Mouse (Mus musculus) urinary bladder, postnatal 25 days (tissue): ENCODE measurements around the gene Ptprg.

Experiments used
- DNase-seq: peaks from one replicate; pipeline ENCODE4 v3.0.0; 2022; ENCODE audit warnings: low spot score

Ptprg gene

DNA sequence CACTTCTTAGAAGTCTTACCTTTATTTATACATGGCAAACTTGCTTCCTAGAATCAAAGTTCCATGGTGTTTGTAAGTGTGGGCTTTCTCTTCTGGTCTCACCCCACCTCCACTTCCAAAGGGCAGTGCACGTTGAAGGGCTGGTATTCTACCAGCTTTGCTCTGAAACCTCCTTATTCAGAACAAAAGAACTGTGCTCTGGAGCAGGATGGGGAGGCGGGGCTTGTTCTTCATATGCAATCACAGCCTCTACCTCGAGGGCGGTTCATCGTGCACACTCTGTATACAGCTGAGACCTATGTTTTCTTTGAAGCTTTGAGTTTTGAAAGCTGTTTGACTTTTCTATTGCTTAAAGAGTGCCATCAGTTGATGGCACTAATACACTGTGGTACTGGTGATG lies 412.5 kb downstream of the Ptprg start:
- no peak for DNase-seq

DNA sequence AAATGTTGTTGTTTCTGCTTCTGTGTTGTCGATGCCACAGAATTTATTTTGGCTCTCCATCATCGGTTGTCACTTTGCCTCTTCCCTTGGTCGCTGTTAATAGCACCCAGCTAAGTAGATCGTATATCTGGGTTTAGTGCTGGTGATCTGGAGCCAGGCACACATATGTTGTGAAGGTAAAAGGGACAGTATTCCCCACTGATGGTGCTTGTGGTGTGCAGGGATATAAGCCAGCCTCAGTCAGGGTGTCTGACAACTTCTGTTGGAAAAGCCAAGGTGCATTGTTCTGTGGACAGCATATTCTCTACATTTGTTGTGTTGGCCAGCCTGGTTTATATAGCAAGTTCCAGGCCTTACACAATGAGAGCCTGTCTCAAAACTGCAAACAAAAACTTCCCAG lies 428.4 kb downstream of the Ptprg start:
- no peak for DNase-seq

DNA sequence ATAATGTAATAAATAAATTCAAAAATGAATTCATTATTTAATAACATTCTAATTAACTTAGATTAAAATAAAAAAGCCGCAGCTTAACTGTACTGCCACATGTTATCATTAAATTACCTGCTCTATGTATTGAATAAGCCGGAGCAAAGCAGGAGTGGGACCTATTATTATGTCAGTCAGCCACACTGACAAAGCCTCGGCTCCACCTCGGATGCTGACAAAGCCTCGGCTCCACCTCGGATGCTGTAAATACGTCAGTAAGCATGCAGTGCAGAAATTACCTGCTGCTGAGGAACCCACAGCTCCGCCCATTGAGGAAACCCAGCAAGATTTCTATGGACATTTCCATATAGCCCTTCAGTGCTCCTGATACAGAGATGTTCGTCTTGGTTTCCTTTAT lies 429.7 kb downstream of the Ptprg start:
- DNase-seq: no peak

DNA sequence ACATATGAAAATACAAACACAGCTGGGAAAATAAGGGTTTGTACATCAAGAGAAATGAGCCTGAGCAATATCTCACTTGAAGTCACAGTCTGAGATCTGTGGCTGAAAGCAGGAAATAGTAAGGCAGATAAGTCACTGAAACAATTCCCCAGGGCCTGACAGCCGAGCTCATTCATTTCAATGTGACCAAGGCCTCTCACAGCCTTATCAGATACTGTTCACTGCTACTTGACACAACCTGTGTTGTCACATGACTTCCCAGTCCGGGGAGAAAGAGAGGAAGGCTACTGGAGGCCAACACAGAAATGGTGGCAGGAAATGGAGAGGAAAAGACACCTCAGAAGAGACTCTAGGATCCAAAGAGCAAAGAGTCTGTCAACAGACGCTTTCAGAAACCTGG lies 430.8 kb downstream of the Ptprg start:
- DNase-seq: no peak

DNA sequence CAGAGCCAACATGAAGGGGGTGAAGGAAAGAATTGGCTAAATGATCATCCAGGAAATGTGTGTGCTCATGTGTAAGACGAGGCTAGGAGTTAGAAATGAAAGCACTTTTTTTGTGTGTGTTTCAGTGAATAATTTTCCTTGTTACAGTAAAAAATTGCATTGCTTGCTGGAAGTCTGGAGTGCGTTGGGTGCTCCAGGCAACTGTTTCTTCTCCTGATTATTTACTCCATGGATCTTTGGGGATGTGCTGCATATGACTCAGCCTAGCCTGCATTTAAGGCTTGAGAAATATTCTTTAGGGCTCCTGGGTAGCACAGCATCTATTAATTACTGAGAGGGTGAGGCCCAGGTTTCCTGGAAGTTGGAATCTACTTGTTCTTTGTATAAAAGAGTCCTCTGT lies 435.6 kb downstream of the Ptprg start:
- DNase-seq: no peak

DNA sequence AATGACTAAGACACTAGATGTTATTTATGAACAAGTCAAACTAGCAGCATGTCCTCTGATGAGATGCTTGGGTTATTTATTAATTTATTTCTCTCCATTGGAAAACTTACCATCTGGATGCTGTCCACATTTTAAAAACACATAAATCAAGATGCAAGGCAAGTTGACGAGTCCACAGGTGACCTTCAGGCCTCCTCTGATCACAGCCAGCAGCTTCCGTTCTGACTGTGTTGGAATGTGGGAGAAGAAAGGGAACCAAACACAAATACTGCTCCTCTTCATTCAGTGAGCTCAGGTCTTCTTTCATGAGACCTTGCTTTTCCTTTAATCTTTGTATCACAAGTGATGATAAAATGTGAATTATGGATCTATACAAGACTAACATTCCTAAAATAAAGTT lies 437.8 kb downstream of the Ptprg start:
- DNase-seq: no peak

DNA sequence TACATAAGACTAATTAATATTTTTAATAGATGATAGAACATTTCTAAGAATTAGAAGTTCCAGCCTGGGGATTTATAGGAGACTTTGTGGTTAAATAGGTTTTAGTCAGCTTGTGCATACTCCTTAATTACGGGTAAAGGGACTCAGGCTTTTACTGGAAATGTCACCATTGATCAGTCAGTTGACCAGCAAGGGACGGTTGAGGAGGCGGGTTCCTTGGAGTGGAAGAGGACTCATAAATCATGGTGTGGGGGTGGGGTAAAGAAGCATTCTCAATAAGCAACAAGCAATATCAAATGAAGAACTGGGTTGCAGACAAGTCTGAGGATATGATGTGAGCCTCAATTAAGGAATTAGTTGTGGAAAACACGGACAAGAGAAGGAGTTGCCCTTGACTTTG lies 438.8 kb downstream of the Ptprg start:
- DNase-seq: no peak

DNA sequence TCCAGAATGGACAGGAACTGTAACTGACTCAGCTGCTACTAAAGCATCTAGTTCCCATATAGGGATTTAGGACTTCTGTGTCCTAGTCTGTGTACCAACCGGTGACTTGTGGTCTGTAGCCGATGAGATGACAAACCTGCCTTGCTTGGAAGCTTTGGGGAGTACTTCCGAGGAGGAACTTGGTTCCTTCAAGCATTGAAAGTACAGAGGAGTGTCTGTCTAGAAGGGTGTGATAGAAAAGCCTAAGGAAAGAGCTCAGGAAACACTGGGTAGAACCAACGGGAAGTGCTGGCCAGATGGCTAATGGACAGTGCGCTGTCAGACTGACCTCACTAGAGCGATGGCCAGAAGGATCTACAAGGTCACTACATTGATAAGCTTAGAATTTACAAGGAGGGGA lies 439.2 kb downstream of the Ptprg start:
- no peak for DNase-seq

DNA sequence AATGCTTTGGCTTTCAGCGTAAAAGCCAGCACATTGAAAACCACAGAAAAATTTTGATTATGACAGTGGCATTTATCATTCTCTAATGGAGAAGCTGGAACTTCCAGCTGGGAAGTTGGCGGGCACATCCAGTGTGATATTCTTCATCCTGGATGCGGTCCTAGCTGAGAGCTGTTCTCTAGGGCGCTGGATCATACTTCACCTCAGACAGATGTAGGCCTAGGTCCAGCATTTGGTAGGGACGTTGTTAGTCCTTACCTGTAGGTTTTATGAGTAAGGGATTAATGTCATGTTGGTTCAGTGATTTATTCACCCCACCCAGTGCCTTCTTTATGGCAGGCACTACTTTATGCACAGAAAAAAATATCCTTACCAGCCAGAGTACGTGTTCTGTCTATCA lies 444.2 kb downstream of the Ptprg start:
- no peak for DNase-seq

DNA sequence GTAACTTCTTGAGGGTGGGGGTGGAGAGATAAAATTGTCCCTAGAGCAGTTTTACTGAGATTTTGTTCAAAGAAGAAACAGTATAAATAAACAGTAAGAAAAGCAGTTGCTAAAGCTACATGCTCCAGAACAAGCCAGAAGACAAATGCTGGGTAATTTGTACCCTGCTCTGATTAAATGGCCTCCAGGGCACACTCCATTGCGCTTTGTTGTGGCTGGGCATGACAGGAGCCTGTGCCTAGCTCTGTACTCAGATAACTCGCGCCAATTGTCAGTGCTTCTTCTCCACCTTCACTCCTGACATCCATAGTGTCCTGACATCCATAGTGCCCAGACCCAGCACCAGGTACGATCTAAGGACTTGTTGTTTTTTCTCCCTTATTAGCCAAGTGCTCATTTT lies 445.1 kb downstream of the Ptprg start:
- no peak for DNase-seq

DNA sequence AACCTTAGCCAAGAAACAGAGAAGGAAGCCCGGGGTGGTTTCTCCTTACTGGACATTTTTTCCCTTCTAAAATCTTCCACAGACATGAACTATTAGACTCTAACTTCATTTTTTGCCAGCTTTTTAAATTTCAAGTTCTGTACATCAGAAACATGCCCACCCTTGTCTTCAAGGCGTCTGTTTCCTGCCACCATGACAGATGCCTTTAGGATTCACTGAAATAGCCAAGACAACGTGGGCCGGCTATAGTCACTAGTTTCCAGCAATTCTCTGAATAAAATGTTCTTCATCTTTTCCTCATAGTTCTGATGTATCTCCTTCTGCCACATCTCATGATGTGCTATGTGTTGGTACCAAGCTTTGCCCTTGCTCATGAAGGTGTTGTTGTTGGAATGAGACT lies 450.7 kb downstream of the Ptprg start:
- DNase-seq: no peak

DNA sequence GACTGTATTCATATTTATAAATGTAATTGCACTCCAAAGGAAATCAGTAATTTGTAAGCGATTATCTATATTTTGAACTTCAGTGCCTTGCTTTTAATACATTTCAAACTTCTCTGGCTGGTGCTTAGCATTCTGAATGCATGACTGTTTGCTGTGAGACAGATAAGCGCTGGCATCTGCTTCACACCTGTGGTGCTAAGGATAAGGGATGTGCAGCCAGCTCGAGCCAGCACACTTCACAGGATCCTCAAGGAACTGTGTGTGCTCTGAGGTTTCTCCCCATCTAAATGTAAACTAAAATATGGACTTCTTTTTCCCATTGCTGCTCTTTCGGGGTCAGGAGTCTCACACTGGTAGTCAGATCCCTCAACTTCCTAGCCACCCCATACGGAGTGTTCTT lies 458.4 kb downstream of the Ptprg start:
- DNase-seq: no peak

DNA sequence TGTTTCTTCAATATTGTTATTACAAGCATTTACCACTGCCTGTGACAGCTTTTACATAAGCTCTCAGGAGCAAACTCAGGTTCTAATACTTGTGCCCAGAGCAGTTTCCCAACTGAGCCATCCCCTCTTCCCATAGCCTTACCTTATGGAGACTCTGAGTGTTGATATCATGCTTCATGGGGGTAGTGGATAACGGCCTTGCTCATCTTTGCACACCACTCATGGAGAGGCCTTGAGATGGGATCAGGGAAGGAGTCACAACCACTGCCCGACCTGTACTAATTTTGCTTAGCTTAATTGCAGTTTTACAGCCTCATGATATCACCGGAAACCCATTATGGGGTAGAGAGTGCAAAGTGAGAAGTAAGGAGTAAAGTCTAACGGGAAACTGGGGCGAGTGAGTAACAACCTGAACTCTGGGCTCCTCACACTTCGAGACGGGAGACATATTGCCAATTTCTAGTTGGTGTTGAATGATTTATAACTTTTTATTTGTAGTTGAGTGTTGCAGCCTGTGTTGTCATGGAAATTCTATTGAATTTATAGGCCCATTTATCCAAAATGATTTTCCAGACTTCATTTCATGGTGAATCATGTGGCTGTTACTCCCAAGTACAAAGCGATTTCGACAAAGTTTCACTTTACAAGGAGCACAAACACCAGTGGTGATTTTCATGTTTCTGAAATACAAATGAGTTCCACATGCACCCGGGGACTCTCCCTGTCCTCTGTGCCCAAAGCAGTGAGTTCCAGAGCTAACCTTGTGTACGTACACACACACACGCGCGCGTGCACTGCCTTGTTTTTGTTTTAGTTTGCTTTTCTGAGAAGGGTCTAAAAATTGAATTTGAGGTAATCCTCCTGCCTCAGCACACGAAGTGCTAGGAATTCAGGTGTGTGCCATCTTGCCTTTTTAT lies 472.7 kb downstream of the Ptprg start:
- DNase-seq: no peak

DNA sequence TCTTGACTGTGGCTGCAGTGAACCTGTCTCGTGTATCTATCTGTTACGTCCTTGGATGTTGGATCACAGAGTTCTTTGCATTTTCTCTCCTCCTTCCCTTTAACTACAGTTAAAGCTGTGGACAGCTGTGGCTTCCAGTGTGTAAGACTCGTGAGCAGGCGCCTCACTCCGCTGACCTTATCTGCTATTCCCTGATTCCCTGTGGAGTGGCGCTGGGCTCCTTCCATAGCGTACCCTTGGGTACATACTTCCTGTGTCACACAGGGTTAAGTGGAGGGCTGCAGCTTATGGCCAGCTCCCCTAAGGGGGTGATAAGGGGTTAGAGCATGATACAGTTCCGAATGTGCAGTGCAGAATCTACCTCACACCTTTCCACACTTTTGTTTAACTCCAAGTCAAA lies 473.9 kb downstream of the Ptprg start:
- DNase-seq: no peak

DNA sequence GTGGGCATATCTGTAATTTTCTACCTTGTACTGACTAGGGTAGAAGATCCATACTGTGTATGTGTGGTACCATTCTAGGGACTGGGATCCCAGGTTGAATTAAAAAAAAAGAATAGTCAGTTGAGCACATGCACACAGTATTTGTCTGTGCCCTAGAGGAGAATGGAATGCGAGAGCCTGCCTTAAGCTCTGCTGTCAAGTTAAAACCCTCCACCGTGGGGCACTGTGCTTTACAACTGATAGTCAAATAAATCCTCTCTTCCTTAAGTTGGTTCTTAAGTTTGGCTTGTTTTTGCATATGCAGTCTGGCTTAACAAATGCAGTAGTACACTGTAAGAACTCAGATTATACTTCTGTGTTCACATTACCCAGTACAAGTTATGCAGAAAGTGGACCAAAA lies 476.6 kb downstream of the Ptprg start:
- no peak for DNase-seq

DNA sequence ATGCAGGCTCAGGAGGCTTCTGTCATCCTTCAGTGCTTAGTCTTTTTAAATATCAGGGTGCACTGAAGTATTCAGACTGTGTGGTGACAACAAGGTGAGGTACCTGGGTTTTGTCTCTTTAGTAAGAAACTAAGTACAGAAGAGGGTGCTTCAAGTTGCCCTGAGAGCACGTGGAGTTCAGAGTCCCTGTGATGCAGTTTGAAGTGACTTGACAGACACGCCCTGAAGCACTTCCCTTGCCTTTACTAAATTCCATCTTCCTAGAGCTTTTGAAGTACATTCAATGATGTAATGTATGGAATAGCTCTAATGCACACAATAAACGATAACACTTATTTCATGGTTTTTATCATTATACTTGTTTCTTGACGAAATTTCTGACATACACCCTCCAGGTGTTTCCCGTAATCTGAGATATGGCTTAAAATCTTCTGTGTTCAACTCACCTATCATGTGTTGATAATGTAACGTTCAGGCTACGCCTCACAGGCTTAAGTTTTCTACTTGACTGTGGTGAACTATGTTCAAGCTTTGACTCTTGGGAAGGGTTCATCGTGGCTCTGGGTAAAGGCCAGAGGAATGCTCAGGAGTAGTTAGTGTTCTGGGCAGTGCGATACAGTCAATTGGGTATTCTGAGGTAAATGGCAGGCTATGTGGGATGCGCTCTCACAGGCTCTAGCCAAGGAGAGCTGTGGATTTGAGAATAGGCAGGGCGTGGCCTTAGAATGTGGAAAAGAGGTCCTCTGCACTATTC lies 483.4 kb downstream of the Ptprg start:
- no peak for DNase-seq

DNA sequence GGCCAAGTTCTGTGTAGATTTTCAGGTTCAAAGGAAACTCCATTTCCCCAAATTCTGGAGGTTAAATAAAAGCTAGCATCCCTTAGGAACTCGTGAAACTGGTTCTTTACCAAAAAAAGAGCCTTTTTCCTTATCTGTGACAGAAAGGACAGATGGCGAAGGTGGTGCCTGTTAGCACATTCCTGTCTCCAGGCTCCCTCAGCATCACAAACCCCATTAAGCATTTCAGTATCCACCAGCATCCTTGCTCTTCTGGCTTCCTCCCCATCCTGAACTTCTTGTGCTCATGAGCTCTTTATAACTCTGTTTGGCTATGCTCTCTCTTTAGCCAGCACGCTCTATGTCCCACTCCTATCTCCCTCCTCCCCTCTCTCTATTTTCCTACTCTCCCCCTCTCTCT lies 486.4 kb downstream of the Ptprg start:
- DNase-seq: no peak

DNA sequence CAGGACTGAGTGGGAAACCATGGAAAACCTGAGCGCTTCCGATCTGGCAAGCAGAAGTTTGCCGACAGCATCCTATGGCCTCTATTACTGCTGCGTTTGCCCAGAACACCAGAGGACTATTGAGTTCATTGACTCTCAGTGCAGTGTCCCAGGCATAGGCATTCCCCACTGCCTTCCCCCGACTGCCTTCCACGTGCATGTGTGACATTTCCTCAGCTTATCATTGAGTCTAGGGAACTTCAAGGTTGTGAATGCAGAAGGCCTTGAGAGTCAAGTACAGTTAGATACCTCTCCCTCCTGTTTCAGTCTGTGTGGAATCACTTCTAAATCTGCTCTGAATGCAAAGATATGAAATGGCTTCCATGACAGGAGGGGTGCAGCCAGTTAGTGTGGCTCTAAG lies 488.2 kb downstream of the Ptprg start:
- DNase-seq: no peak

DNA sequence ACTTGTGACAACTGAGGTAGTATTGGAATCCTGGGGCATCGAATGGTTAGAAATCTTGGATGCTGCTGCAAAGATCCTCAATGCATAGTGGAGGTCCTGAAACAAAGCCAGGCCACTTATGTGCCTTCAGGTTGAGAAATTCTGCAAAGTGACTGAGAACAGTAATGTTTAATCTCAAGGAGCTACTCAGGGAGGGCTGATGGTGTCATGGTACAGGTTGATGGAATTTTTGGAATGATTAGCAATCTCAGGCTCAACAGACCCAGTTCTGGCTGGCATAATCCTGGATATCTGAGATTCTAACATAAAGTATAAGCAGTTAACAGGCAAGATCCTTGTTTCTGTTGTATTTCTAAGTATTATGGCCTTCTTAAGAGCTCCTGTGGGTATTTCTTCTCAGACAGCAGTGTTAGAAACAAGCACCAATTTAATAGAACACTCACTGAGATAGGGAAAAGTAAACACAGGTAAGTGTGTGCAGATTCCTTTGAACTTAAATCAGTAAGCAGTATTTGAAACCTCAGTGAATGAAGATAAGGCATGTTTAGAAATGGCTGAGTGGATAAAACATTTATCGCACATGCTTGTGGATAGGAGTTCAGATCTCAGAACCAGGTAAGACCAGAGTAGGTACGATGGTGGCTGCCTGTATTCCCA lies 493.0 kb downstream of the Ptprg start:
- DNase-seq: no peak

DNA sequence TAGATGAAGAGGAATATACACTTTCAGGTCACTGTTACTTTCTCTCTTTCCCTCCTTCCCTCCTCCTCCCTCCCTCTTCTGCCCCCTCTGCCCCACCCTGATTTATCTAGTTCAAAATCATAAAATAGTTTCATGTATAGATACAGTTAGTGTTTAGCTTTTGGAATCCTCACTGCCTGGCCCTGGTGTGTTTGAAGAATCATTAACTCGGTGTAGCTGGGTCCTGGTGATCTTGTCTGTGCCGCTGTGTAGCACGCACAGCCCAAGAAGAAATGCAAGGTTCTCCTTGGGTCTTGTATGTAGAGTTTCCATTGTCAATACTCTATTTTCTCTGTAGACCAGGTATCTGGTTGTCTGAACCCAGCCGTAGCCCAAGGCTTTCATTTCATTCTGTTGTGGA lies 494.3 kb downstream of the Ptprg start:
- DNase-seq: no peak

DNA sequence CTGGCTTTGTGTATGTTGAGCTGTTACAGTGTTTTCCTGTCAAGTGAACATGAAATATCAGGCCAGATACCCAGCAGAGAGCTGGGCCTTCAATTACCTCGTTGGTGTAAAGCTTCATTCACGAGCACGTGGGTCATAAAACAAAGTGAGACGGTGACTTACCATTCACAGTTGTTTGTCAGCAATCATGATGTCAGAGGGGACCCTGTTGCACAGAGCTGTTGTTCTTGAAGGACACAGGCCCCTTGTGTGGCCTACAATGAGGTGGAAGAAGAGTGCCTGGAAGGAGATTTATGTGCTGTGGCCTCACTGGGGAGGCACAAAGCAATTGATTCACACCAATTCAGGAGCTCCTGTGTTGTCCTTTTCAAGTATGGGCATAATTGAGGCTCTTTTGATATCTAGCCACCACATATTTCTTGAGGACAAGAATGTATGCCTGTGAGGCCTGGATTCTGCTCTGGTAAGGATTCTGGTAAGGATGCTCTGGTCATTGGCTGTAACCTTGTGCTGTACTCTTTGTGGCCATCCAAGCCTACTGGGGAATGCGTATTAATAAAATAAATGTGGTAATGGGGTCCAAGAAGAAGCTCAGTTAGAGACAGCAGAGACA lies 503.7 kb downstream of the Ptprg start:
- DNase-seq: no peak

DNA sequence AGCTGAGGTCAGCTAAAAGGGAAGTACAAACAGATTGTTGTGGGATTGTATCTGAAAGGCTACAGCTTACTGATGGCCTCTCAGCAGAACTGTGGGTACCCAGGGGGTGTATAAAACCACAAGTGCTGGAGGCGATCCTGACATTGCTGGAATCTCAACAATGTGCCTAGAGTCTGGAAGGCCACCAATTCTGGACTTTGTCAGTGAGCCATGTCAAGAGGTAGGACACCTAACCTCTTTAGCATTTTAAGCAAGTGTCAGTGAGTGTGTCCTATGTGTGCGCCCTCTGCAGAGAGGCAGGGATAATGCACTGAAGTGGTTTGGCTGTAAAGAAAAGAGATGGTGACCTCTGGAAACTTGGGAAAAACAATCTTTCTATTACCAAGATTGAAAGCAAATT lies 504.5 kb downstream of the Ptprg start:
- DNase-seq: no peak

DNA sequence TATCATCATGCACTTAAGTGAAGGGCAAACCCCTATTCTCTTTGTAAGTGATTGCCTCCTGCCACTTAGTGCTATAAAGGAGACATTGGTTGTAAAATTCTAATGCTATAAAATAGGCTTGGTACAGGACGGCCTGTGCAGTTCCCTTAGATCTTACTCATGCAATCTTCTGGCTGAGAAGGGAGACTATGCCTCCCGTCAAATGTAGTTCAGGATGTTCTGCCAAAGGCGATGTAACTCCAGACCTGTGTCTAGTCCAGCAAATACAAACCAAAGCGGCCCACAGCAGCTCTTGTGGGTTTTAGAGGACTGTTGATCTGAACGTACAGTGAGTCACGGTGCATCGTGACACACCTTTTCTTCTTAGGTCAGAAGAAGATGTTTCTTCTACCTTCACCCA lies 505.8 kb downstream of the Ptprg start:
- DNase-seq: no peak
